Mouse (Mus musculus): ENCODE results near the gene Chst14. TPM values are rescaled to one million over a fixed set of nuclear protein-coding genes. Genes with fewer than 3 reads are reported as not detected.
A peak's percentile ranks its signal among the peaks of the same experiment; 100 is the strongest.

Gene Chst14
- polyA plus RNA-seq, 1 experiment from 2014 or later = 25.1 TPM

DNA sequence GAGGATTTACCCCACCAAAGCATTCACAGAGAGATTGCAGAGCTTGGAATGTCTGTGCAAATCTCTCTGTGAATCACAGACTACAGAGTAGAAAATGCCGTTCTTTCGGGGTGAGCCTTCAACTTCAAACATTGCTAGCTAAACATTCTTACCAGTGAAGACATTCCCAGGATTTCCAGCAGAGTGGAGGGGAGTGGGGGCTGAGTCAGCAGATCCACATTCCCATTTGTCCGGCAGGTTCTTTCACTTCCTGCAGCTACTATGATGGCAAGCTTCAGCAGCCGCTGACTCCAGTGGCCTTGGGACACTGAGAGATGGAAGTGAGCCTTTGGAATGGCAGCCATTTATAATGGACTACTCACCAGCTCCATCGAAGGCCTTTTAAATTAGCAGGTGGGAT is 30.2 kb downstream of the Chst14 start:
- DNase-seq (ENCODE audit: low spot score) (no peak), ATAC-seq (replicated peaks; ENCODE audit: low FRiP score, low read depth) (no peak)
- H3K36me3 ChIP-seq (ENCODE audit: insufficient read depth, low read length) = no peaks in the 10 kb centered on the region
- H3K9ac ChIP-seq (ENCODE audit: low read depth, low read length) = no peak overlapping the region
- H3K4me3 ChIP-seq (replicated peaks; ENCODE audit: low read depth, low read length) = no peak overlapping the region
- no peak overlapping the region for H3K27ac ChIP-seq
- TF ChIP-seq CTCF (IDR thresholded peaks at IDR 0.05; ENCODE audit: low read depth) = no peak
- H3K4me1 ChIP-seq (replicated peaks; ENCODE audit: insufficient read depth, low read length) = no peaks in the 10 kb centered on the region
- no peaks in the 10 kb centered on the region for H3K9me3 ChIP-seq (replicated peaks; ENCODE audit: low read length)
- WGBS = 70% methylated on average over 5 of the region's 5 CpGs
- no peak overlapping the region for H3K4me2 ChIP-seq (ENCODE audit: low read length)
- H3K27me3 ChIP-seq (ENCODE audit: insufficient read depth, low read length) = no peaks in the 10 kb centered on the region

DNA sequence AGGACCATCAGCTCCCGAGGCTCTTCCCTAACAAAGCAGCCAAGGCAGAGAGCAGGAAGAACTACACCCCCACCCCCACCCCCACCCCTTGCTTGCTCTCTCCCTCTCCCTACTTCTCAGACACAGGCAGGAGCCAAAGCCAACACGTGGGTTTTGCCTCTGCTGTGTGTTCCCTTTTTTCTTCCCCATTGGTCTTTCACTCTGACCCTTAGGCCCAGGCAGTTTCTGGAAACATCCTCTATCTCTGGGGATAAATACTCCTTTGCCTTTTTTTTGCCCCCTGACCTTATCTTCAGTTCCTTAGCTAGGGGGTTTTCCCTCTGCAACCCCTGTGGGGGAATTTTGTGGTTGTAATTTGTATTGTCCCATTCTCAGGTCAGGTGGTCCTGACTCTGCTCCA is 33.3 kb downstream of the Chst14 start:
- no peaks in the 10 kb centered on the region for H3K4me1 ChIP-seq (replicated peaks; ENCODE audit: insufficient read depth, low read length)
- DNase-seq (ENCODE audit: low spot score) (no peak), ATAC-seq (replicated peaks; ENCODE audit: low FRiP score, low read depth) (no peak)
- no peaks in the 10 kb centered on the region for H3K36me3 ChIP-seq (ENCODE audit: insufficient read depth, low read length)
- H3K27ac ChIP-seq = no peak overlapping the region
- H3K9ac ChIP-seq (ENCODE audit: low read depth, low read length) = no peak overlapping the region
- TF ChIP-seq CTCF (IDR thresholded peaks at IDR 0.05; ENCODE audit: low read depth) = no peak
- no peak overlapping the region for H3K4me2 ChIP-seq (ENCODE audit: low read length)
- H3K27me3 ChIP-seq (ENCODE audit: insufficient read depth, low read length) = no peaks in the 10 kb centered on the region
- no peak overlapping the region for H3K4me3 ChIP-seq (replicated peaks; ENCODE audit: low read depth, low read length)
- 31% methylated on average over 2 of the region's 2 CpGs for WGBS
- H3K9me3 ChIP-seq (replicated peaks; ENCODE audit: low read length) = no peaks in the 10 kb centered on the region

DNA sequence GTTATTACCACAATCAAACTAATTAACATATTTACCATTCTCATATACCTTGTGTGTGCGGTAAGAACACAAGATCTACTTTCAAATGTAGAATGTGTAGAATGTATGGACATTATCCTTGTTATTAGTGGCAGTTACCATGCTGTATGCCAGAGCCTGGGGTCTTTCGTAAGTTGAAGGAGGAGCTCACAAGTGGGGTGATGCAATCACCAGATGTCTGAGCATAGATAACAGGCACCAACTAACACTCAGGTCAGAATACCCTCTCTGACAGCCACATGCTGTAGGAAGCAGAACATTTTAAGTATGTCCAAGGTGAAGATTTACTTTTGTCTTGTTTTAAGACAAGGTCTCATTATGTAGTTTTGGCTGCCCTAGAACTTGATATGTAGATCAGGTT is 34.1 kb downstream of the Chst14 start:
- H3K27ac ChIP-seq = no peak overlapping the region
- H3K4me1 ChIP-seq (replicated peaks; ENCODE audit: insufficient read depth, low read length) = no peaks in the 10 kb centered on the region
- H3K9me3 ChIP-seq (replicated peaks; ENCODE audit: low read length) = no peaks in the 10 kb centered on the region
- ATAC-seq (replicated peaks; ENCODE audit: low FRiP score, low read depth) = no peak
- H3K4me2 ChIP-seq (ENCODE audit: low read length) = no peak overlapping the region
- TF ChIP-seq CTCF (IDR thresholded peaks at IDR 0.05; ENCODE audit: low read depth) = no peak
- WGBS = 93% methylated on average over 2 of the region's 2 CpGs
- H3K36me3 ChIP-seq (ENCODE audit: insufficient read depth, low read length) = no peaks in the 10 kb centered on the region
- H3K9ac ChIP-seq (ENCODE audit: low read depth, low read length) = no peak overlapping the region
- no peak overlapping the region for H3K4me3 ChIP-seq (replicated peaks; ENCODE audit: low read depth, low read length)
- H3K27me3 ChIP-seq (ENCODE audit: insufficient read depth, low read length) = no peaks in the 10 kb centered on the region
- DNase-seq (ENCODE audit: low spot score) = no peak

DNA sequence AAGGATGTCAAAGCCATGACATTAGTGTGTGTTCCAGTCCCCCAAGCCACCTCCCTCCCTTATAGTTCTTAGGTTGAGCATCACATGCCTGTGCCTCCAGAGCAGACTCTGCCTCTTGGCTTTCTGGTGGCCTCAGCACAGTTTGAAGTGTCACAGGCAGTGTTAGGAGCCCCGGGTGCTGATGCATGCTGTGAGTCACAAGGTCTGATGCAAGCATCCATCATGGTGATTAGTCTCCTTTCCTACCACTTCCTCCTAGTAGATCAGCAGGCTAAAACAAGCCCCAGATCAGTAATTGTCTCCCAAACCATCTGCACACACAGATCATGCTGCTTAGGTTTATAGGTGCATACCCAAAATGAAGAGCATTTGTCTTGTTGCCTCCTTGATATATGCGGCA is 35.2 kb downstream of the Chst14 start:
- no peak overlapping the region for H3K4me2 ChIP-seq (ENCODE audit: low read length)
- ATAC-seq (replicated peaks; ENCODE audit: low FRiP score, low read depth) = no peak

GRCm38 (mm10) chr2:118963007-118963675 is 36.8 kb downstream of the Chst14 start:
- H3K27ac ChIP-seq = no peak overlapping the region
- peak; percentile 29; the same call in 1 of the 2 replicates for TF ChIP-seq CTCF (IDR thresholded peaks at IDR 0.05; ENCODE audit: low read depth)
- no peak overlapping the region for H3K4me2 ChIP-seq (ENCODE audit: low read length)
- no peaks in the 10 kb centered on the region for H3K9me3 ChIP-seq (replicated peaks; ENCODE audit: low read length)
- H3K4me1 ChIP-seq (replicated peaks; ENCODE audit: insufficient read depth, low read length) = no peaks in the 10 kb centered on the region
- no peak overlapping the region for H3K9ac ChIP-seq (ENCODE audit: low read depth, low read length)
- 46% methylated on average over 9 of the region's 9 CpGs for WGBS
- H3K4me3 ChIP-seq (replicated peaks; ENCODE audit: low read depth, low read length) = no peak overlapping the region
- DNase-seq (ENCODE audit: low spot score) (peak; percentile 36), ATAC-seq (replicated peaks; ENCODE audit: low FRiP score, low read depth) (no peak)
- no peaks in the 10 kb centered on the region for H3K27me3 ChIP-seq (ENCODE audit: insufficient read depth, low read length)
- H3K36me3 ChIP-seq (ENCODE audit: insufficient read depth, low read length) = no peaks in the 10 kb centered on the region

More for the DNA sequence above, 35.2 kb downstream of the Chst14 start:
- Histone ChIP-seq H3K4me3 (replicated peaks; ENCODE audit: low read depth, low read length) (no peak overlapping the region), H3K9me3 (replicated peaks; ENCODE audit: low read length) (no peaks in the 10 kb centered on the region), H3K27me3 (ENCODE audit: insufficient read depth, low read length) (no peaks in the 10 kb centered on the region), H3K27ac (no peak overlapping the region), H3K4me1 (replicated peaks; ENCODE audit: insufficient read depth, low read length) (no peaks in the 10 kb centered on the region), H3K9ac (ENCODE audit: low read depth, low read length) (no peak overlapping the region), H3K36me3 (ENCODE audit: insufficient read depth, low read length) (no peaks in the 10 kb centered on the region)
- 39% methylated on average over 2 of the region's 2 CpGs for WGBS
- DNase-seq (ENCODE audit: low spot score) = no peak
- TF ChIP-seq CTCF (IDR thresholded peaks at IDR 0.05; ENCODE audit: low read depth) = no peak

DNA sequence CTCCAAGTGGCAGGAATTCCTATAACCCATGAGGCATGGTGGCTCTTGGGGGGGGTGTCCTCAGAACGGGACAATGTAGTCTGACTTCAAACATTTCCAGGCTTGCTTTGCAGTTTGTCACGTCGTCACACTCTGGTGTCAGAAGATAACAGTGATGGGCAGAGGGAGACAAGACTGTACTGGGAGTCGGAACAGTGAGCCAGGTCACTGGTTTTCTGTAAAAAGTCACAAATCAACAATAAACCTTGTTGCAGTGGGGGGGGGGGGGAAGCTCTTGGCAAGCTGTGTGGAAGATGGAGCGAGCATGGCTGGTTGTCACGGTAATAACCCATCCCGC is 37.3 kb downstream of the Chst14 start:
- H3K9me3 ChIP-seq (replicated peaks; ENCODE audit: low read length) = no peaks in the 10 kb centered on the region
- H3K4me3 ChIP-seq (replicated peaks; ENCODE audit: low read depth, low read length) = no peak overlapping the region
- no peaks in the 10 kb centered on the region for H3K36me3 ChIP-seq (ENCODE audit: insufficient read depth, low read length)
- H3K4me1 ChIP-seq (replicated peaks; ENCODE audit: insufficient read depth, low read length) = no peaks in the 10 kb centered on the region
- ATAC-seq (replicated peaks; ENCODE audit: low FRiP score, low read depth) (no peak), DNase-seq (ENCODE audit: low spot score) (no peak)
- no peak overlapping the region for H3K4me2 ChIP-seq (ENCODE audit: low read length)
- 59% methylated on average over 7 of the region's 7 CpGs for WGBS
- no peak for TF ChIP-seq CTCF (IDR thresholded peaks at IDR 0.05; ENCODE audit: low read depth)
- H3K27me3 ChIP-seq (ENCODE audit: insufficient read depth, low read length) = no peaks in the 10 kb centered on the region
- H3K9ac ChIP-seq (ENCODE audit: low read depth, low read length) = no peak overlapping the region
- H3K27ac ChIP-seq = no peak overlapping the region

All from kidney, postnatal 0 days (tissue).